Mouse (Mus musculus): ENCODE data around the gene Epha4. TPM values are rescaled to one million over a fixed set of nuclear protein-coding genes. Genes with fewer than 3 reads are reported as not detected.

Epha4 gene
- total RNA-seq (2022): 100 to 1,000 TPM; 139 to 158 (median 143) TPM

GRCm38 (mm10) chr1:77514963-77515650 lies at the start of gene Epha4:
Gene Epha4 (minus strand): TSS chr1:77515088.
- DNase-seq (ENCODE audit: low spot score in 2 of 2): peak; percentile 82 to 90

GRCm38 (mm10) chr1:77556199-77556598 lies 41.3 kb upstream of the Epha4 start:
- no peak for DNase-seq (ENCODE audit: low spot score in 2 of 2)

GRCm38 (mm10) chr1:77551927-77552326 lies 37.0 kb upstream of the Epha4 start:
- DNase-seq (ENCODE audit: low spot score in 2 of 2): no peak

- DNase-seq (ENCODE audit: low spot score in 2 of 2): peak in 1 of 2 experiments; percentile 66
These were observed 30.8 kb upstream of the Epha4 start for GRCm38 (mm10) chr1:77545722-77546121.

GRCm38 (mm10) chr1:77545035-77545434 lies 30.1 kb upstream of the Epha4 start:
- DNase-seq (ENCODE audit: low spot score in 2 of 2): no peak

- DNase-seq (ENCODE audit: low spot score in 2 of 2): no peak
These were observed 29.4 kb upstream of the Epha4 start for GRCm38 (mm10) chr1:77544279-77544678.

GRCm38 (mm10) chr1:77539945-77540344 lies 25.1 kb upstream of the Epha4 start:
- DNase-seq (ENCODE audit: low spot score in 2 of 2): no peak

- DNase-seq (ENCODE audit: low spot score in 2 of 2): no peak
These were observed 23.7 kb upstream of the Epha4 start for GRCm38 (mm10) chr1:77538559-77538958.

- DNase-seq (ENCODE audit: low spot score in 2 of 2): peak in 1 of 2 experiments; percentile 40
These were observed 21.0 kb upstream of the Epha4 start for GRCm38 (mm10) chr1:77535905-77536304.

- no peak for DNase-seq (ENCODE audit: low spot score in 2 of 2)
These were observed 17.8 kb upstream of the Epha4 start for GRCm38 (mm10) chr1:77532576-77533183.

- DNase-seq (ENCODE audit: low spot score in 2 of 2): no peak
These were observed 17.2 kb upstream of the Epha4 start for GRCm38 (mm10) chr1:77531934-77532575.

GRCm38 (mm10) chr1:77525082-77525481 lies 10.2 kb upstream of the Epha4 start:
- DNase-seq (ENCODE audit: low spot score in 2 of 2): no peak

GRCm38 (mm10) chr1:77523354-77523753 lies 8.5 kb upstream of the Epha4 start:
- DNase-seq (ENCODE audit: low spot score in 2 of 2): no peak

GRCm38 (mm10) chr1:77521640-77522539 lies 7.0 kb upstream of the Epha4 start:
- no peak for DNase-seq (ENCODE audit: low spot score in 2 of 2)

- no peak for DNase-seq (ENCODE audit: low spot score in 2 of 2)
These were observed 3.8 kb upstream of the Epha4 start for GRCm38 (mm10) chr1:77518715-77519114.

GRCm38 (mm10) chr1:77516203-77516991 lies 1.5 kb upstream of the Epha4 start:
- DNase-seq (ENCODE audit: low spot score in 2 of 2): peak; percentile 88 to 97

- DNase-seq (ENCODE audit: low spot score in 2 of 2): no peak
These were observed 728 bp upstream of the Epha4 start for GRCm38 (mm10) chr1:77515651-77515981.

- no peak for DNase-seq (ENCODE audit: low spot score in 2 of 2)
These were observed 444 bp downstream of the Epha4 start for GRCm38 (mm10) chr1:77514325-77514962.

GRCm38 (mm10) chr1:77513959-77514324 lies 946 bp downstream of the Epha4 start:
- no peak for DNase-seq (ENCODE audit: low spot score in 2 of 2)

- DNase-seq (ENCODE audit: low spot score in 2 of 2): peak in 1 of 2 experiments; percentile 62
These were observed 1.4 kb downstream of the Epha4 start for GRCm38 (mm10) chr1:77513411-77513941.

All from left cerebral cortex, adult 8-10 months (tissue).